Mouse (Mus musculus) ES-Bruce4 (cell line): ENCODE measurements around the gene Zfp575. TPM values are rescaled to one million over a fixed set of nuclear protein-coding genes. Genes with fewer than 3 reads are reported as not detected.
A peak's percentile ranks its signal among the peaks of the same experiment; 100 is the strongest.

ENCODE experiments used
- H3K27ac ChIP-seq: 2 replicates; pipeline ENCODE4 v1.5.1; 2012; ENCODE audit warnings: low read length, inconsistent platforms; ENCODE audit not compliant: insufficient read depth
- H3K27me3 ChIP-seq: 2 replicates; pipeline ENCODE4 v1.6.1; 2012; ENCODE audit warnings: mild to moderate bottlenecking, low read length, inconsistent platforms; ENCODE audit not compliant: control insufficient read depth, poor library complexity, insufficient read depth, severe bottlenecking
- H3K36me3 ChIP-seq: 2 replicates; pipeline ENCODE4 v1.6.1; 2012; ENCODE audit warnings: inconsistent platforms, mild to moderate bottlenecking, low read length, moderate library complexity; ENCODE audit not compliant: control insufficient read depth, poor library complexity, insufficient read depth, severe bottlenecking
- H3K4me1 ChIP-seq: one replicate; pipeline ENCODE4 v1.8.1; 2011; ENCODE audit warnings: low read length; ENCODE audit not compliant: control insufficient read depth, insufficient read depth
- H3K4me3 ChIP-seq: 2 replicates; pipeline ENCODE4 v1.5.1; 2011; ENCODE audit warnings: low read depth, mild to moderate bottlenecking, low read length
- H3K9ac ChIP-seq: 2 replicates; pipeline ENCODE4 v1.6.1; 2012; ENCODE audit warnings: low read depth, mild to moderate bottlenecking, inconsistent platforms; ENCODE audit not compliant: poor library complexity, severe bottlenecking
- H3K9me3 ChIP-seq: replicated peaks from 2 replicates; pipeline ENCODE4 v1.6.1; 2012; ENCODE audit warnings: mild to moderate bottlenecking, low read length, inconsistent platforms; ENCODE audit not compliant: control insufficient read depth, poor library complexity, insufficient read depth, severe bottlenecking
- CTCF ChIP-seq: IDR thresholded peaks from one replicate; pipeline ENCODE4 v1.8.1; 2011; ENCODE audit warnings: low read depth, low read length
- EP300 ChIP-seq: IDR thresholded peaks from 2 replicates; pipeline ENCODE4 v1.6.1; 2011; ENCODE audit warnings: low read depth, low read length; ENCODE audit not compliant: insufficient read depth
- POLR2A ChIP-seq: IDR thresholded peaks from one replicate; pipeline ENCODE4 v1.8.1; 2011; ENCODE audit warnings: low read length; ENCODE audit not compliant: insufficient read depth
- polyA plus RNA-seq: library from polyadenylated mRNA; stranded (reverse); fragments of >200 nt; gene quantifications from 2 replicates; pipeline ENCODE4 v1.2.4, GENCODE M21; 2011; ENCODE audit warnings: low read depth; ENCODE audit not compliant: missing spikeins, insufficient read depth, insufficient read length

The Zfp575 gene
- polyA plus RNA-seq, 1 experiment = 1.4 TPM

DNA sequence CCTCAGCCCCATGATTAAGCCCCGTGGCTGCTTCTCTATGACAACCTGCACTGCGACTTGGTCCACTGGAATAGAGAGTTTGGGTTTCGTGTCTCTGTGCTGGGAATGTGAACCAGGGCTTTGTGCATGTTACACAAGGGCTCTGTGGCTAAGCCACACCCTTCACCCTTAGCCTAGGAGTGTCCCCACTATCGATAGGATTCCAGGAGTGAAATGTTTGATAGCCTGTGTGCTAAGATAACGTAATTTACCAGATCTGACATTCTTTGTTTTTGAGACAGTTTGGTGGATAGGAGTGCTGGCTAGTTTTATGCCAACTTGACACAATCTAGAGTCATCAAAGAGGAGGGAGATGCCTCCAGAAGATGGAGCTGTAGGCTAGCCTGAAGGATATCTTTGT is 4.3 kb upstream of the Zfp575 start:
- no peaks in the 10 kb centered on the region; the same call in 1 of the 2 replicates for H3K27me3 ChIP-seq
- H3K4me1 ChIP-seq = peaks cover 4% of the 10 kb centered on the region
- no peak for TF ChIP-seq EP300
- no peak for TF ChIP-seq POLR2A
- no peak for TF ChIP-seq CTCF
- no peaks in the 10 kb centered on the region for H3K36me3 ChIP-seq
- no peak overlapping the region for H3K9ac ChIP-seq
- H3K4me3 ChIP-seq = no peak overlapping the region
- no peaks in the 10 kb centered on the region for H3K9me3 ChIP-seq
- no peak overlapping the region for H3K27ac ChIP-seq

DNA sequence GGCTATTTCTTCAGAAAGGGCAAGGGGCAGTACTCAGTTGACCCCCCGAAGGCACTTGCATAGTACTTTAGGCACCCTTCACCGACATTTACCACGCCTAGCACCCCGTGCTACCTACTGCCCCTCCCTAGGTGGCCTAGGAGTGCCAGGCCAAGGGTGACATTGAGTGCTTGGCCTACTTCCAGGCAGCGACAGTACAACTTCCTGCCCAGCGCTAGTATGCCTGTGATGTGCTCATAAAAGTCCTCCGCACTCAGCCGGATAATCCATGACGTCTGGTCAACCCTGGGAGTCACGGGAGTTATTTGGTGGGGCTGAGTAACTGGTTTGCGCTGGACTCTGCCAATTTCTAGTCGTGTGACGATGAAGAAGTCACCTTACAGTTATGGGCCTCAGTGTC is 895 bp upstream of the Zfp575 start:
- Histone ChIP-seq H3K27ac (no peak overlapping the region), H3K4me3 (no peak overlapping the region), H3K27me3 (no peaks in the 10 kb centered on the region), H3K9ac (no peak overlapping the region), H3K4me1 (peaks cover 1% of the 10 kb centered on the region), H3K36me3 (no peaks in the 10 kb centered on the region), H3K9me3 (peaks cover 5% of the 10 kb centered on the region; the same call in 1 of the 2 replicates)
- TF ChIP-seq POLR2A = no peak
- TF ChIP-seq EP300 = no peak
- no peak for TF ChIP-seq CTCF

DNA sequence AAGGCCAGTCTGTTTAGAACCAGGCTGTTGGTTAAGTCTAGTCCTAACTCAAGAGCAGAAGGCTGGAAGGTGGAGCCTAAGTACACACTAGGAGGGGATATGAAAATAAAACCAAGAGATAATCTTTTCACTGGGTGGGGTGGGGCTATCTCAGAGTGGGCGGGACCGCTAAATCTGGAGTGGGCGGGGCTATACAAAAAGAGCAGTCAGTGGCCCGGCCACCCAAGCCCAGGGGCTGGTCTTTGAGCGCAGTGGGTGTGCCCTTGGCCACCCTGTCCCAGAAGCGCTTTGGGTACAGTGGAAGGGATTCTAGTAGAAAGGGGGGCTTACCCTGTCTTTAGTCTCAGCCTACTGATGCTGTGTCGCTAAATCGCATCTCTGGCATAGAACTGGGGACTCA is 613 bp downstream of the Zfp575 start:
- no peak for TF ChIP-seq EP300
- H3K9me3 ChIP-seq = peaks cover 5% of the 10 kb centered on the region; the same call in 1 of the 2 replicates
- H3K4me1 ChIP-seq = peaks cover 1% of the 10 kb centered on the region
- peak overlapping the region; percentile 47; the same call in 1 of the 2 replicates for H3K4me3 ChIP-seq
- no peak overlapping the region for H3K27ac ChIP-seq
- no peaks in the 10 kb centered on the region for H3K27me3 ChIP-seq
- no peaks in the 10 kb centered on the region for H3K36me3 ChIP-seq
- no peak overlapping the region for H3K9ac ChIP-seq

DNA sequence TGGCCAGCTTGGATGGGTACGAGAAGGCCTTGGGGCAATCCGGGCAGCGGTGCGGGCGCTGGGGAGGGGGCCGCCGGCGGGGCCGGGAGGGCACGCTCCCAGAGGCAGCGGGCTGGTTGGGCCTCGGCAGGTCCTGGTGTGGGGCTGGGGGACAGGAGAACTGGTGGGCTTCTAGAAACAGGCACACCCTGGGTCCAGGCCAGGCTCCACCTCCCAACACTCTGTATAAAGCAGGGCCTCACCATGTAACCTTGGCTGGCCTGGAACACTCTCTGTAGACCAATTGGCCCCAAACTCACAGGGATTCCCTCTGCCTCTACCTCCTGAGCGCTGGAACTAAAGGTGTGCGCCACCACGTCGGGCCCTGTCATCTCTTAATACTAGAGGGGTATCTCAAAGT is 1.4 kb downstream of the Zfp575 start:
- TF ChIP-seq POLR2A (no peak), EP300 (no peak), CTCF (no peak)
- peaks cover 5% of the 10 kb centered on the region; the same call in 1 of the 2 replicates for H3K9me3 ChIP-seq
- H3K27me3 ChIP-seq = no peaks in the 10 kb centered on the region
- H3K36me3 ChIP-seq = no peaks in the 10 kb centered on the region
- peaks cover 1% of the 10 kb centered on the region for H3K4me1 ChIP-seq
- no peak overlapping the region for H3K27ac ChIP-seq
- H3K9ac ChIP-seq = peak overlapping the region; percentile 29
- H3K4me3 ChIP-seq = peak overlapping the region; percentile 75

DNA sequence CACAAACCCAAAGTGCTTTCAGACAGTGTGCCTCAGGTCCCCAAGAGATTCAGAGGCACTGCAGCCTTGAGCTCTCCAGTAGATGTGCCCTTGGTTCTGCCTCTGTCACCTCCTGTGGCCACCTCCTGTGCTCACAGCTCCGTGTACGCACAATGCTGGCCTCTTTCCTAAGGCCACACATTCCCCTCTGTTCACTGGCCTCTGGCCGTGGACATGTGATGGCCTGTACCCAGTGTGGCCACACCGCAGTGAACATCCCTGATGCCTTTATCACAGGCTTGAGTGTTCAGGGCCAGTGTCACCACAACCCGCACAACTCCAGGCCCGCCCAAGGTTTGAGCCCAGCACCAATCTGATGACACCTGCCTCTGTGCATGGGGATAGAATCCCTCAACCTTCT is 2.6 kb downstream of the Zfp575 start:
- Histone ChIP-seq H3K4me1 (peaks cover 1% of the 10 kb centered on the region), H3K4me3 (no peak overlapping the region), H3K9me3 (peaks cover 5% of the 10 kb centered on the region; the same call in 1 of the 2 replicates), H3K27me3 (no peaks in the 10 kb centered on the region), H3K9ac (no peak overlapping the region), H3K27ac (no peak overlapping the region), H3K36me3 (no peaks in the 10 kb centered on the region)
- TF ChIP-seq EP300 = no peak
- TF ChIP-seq POLR2A = no peak
- no peak for TF ChIP-seq CTCF

DNA sequence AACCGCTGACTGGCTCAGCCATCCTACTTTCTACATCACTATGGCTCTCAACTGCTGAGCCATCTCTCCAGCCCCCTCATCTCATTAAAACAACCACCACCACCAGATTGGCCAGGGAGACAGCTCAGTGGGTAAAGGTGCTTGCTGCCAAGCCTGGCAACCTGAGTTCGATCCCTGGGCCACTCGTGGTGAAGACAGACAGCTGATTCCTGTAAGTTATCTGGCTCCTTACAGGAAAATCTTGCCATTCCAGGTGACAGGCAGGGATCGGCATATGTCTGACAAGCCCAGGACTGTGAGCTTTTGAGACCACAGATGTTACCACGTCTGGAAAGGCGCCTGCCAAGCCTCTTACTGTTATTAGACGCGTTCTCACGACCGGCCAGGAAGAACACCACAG is 9.6 kb downstream of the Zfp575 start:
- no peak overlapping the region for H3K4me3 ChIP-seq
- no peaks in the 10 kb centered on the region for H3K9me3 ChIP-seq
- TF ChIP-seq POLR2A = no peak

More for the DNA sequence above, 9.6 kb downstream of the Zfp575 start:
- Histone ChIP-seq H3K9ac (no peak overlapping the region), H3K36me3 (no peaks in the 10 kb centered on the region), H3K27ac (no peak overlapping the region), H3K4me1 (no peaks in the 10 kb centered on the region), H3K27me3 (no peaks in the 10 kb centered on the region)
